19 mouse cellular contexts compared by ENCODE assay signal in genomic region chr2:12103183-12103582, GRCm38 (mm10).
DNase-seq lines count a peak whose midpoint lies in the region; ATAC-seq and TF ChIP-seq lines count a peak whose summit lies in the region.
"Had no signal": no experiment of that assay in that cellular context is flagged by ENCODE, and none has a peak within 500 bp of the region (broad histone marks: within the 10 kb centered on the region; RNA-seq: fewer than 3 reads in every experiment).

No protein-coding gene starts in this region.

- H3K27me3 ChIP-seq in limb, embryonic 13.5 days = no peaks in the 10 kb centered on the region
- H3K27me3 ChIP-seq in limb, embryonic 10.5 days (ENCODE audit: low read depth, poor library complexity, severe bottlenecking) = no peaks in the 10 kb centered on the region
- H3K27me3 ChIP-seq in limb, embryonic 14.5 days (ENCODE audit: control insufficient read depth, insufficient read depth, low read length) = no peaks in the 10 kb centered on the region
- H3K27me3 ChIP-seq in hindbrain, embryonic 14.5 days (ENCODE audit: control insufficient read depth, insufficient read depth, low read length) = no peaks in the 10 kb centered on the region
- H3K27me3 ChIP-seq: embryonic facial prominence, embryonic 12.5 days; forebrain, embryonic 12.5 days had no signal

- DNase-seq in limb, embryonic 10.5 days (ENCODE audit: low spot score) = no peak
- DNase-seq in brain, adult 2 months (ENCODE audit: low read depth, low spot score) = peak; percentile 48
- no peak for DNase-seq in limb, embryonic 14.5 days (ENCODE audit: low spot score)
- DNase-seq in hindbrain, embryonic 14.5 days (ENCODE audit: low spot score) = no peak
- no peak for DNase-seq in layer of hippocampus, adult 8-10 months (ENCODE audit: low spot score in 2 of 2)
- DNase-seq: adrenal gland, adult 2 months; adrenal gland, postnatal 10 days; adrenal gland, postnatal 25 days; cerebellum, adult 11-12 months; cerebellum, adult 2 months; cerebellum, adult 9-10 months; cerebellum, postnatal 10 days; cerebellum, postnatal 25 days had no signal

- H3K9me3 ChIP-seq in limb, embryonic 13.5 days = no peaks in the 10 kb centered on the region
- H3K9me3 ChIP-seq in limb, embryonic 10.5 days (replicated peaks) = no peaks in the 10 kb centered on the region
- no peaks in the 10 kb centered on the region for H3K9me3 ChIP-seq in limb, embryonic 14.5 days (ENCODE audit: control insufficient read depth, low read length)
- H3K9me3 ChIP-seq in hindbrain, embryonic 14.5 days (ENCODE audit: control insufficient read depth, low read length) = no peaks in the 10 kb centered on the region
- H3K9me3 ChIP-seq: embryonic facial prominence, embryonic 12.5 days; forebrain, embryonic 12.5 days had no signal

- no peaks in the 10 kb centered on the region for H3K36me3 ChIP-seq in limb, embryonic 13.5 days
- no peaks in the 10 kb centered on the region for H3K36me3 ChIP-seq in limb, embryonic 10.5 days
- H3K36me3 ChIP-seq in limb, embryonic 14.5 days (ENCODE audit: control insufficient read depth, insufficient read depth, low read length) = no peaks in the 10 kb centered on the region
- H3K36me3 ChIP-seq in hindbrain, embryonic 14.5 days (replicated peaks; ENCODE audit: control insufficient read depth, insufficient read depth) = no peaks in the 10 kb centered on the region
- H3K36me3 ChIP-seq: embryonic facial prominence, embryonic 10.5 days; embryonic facial prominence, embryonic 12.5 days; forebrain, embryonic 12.5 days had no signal

- no peak overlapping the region for H3K9ac ChIP-seq in limb, embryonic 13.5 days
- H3K9ac ChIP-seq in limb, embryonic 14.5 days (ENCODE audit: low read depth, low read length, severe bottlenecking) = no peak overlapping the region
- no peak overlapping the region for H3K9ac ChIP-seq in hindbrain, embryonic 14.5 days
- H3K9ac ChIP-seq: embryonic facial prominence, embryonic 12.5 days; forebrain, embryonic 12.5 days had no signal

- H3K4me2 ChIP-seq in limb, embryonic 13.5 days (replicated peaks) = no peak overlapping the region
- no peak overlapping the region for H3K4me2 ChIP-seq in limb, embryonic 14.5 days (replicated peaks; ENCODE audit: low read depth, low read length, severe bottlenecking)
- H3K4me2 ChIP-seq in hindbrain, embryonic 14.5 days (replicated peaks) = no peak overlapping the region
- H3K4me2 ChIP-seq: embryonic facial prominence, embryonic 12.5 days; forebrain, embryonic 12.5 days had no signal

- no peak for TF ChIP-seq POLR2A in limb, embryonic 14.5 days (IDR thresholded peaks at IDR 0.05; ENCODE audit: borderline replicate concordance, extremely low read depth, insufficient read depth, insufficient read length)

- no peaks in the 10 kb centered on the region for H3K4me1 ChIP-seq in limb, embryonic 13.5 days
- no peaks in the 10 kb centered on the region for H3K4me1 ChIP-seq in limb, embryonic 10.5 days
- H3K4me1 ChIP-seq in limb, embryonic 14.5 days (ENCODE audit: control insufficient read depth, insufficient read depth, low read length) = peaks cover 3% of the 10 kb centered on the region; the same call in 1 of the 2 replicates
- no peaks in the 10 kb centered on the region for H3K4me1 ChIP-seq in hindbrain, embryonic 14.5 days (replicated peaks; ENCODE audit: control insufficient read depth, insufficient read depth, low read length)
- H3K4me1 ChIP-seq: embryonic facial prominence, embryonic 10.5 days; embryonic facial prominence, embryonic 12.5 days; forebrain, embryonic 12.5 days had no signal

- no peak overlapping the region for H3K4me3 ChIP-seq in limb, embryonic 13.5 days
- no peak overlapping the region for H3K4me3 ChIP-seq in limb, embryonic 10.5 days
- H3K4me3 ChIP-seq in limb, embryonic 14.5 days (replicated peaks; ENCODE audit: low read length) = no peak overlapping the region
- no peak overlapping the region for H3K4me3 ChIP-seq in hindbrain, embryonic 14.5 days (replicated peaks; ENCODE audit: low read length)
- H3K4me3 ChIP-seq: embryonic facial prominence, embryonic 10.5 days; embryonic facial prominence, embryonic 12.5 days; forebrain, embryonic 12.5 days had no signal

- ATAC-seq in limb, embryonic 13.5 days (ENCODE audit: low FRiP score, low read depth) = 0 out of 2 replicates have a peak, but pooled peaks have one; percentile 44
- peak; percentile 41; the same call in 1 of the 2 replicates for ATAC-seq in limb, embryonic 14.5 days (ENCODE audit: low FRiP score, low read depth)
- no peak for ATAC-seq in hindbrain, embryonic 14.5 days (ENCODE audit: low FRiP score)
- ATAC-seq: forebrain, embryonic 14.5 days; forebrain, embryonic 16.5 days had no signal

- 63% methylated on average over 1 of the region's 1 CpGs for WGBS in limb, embryonic 13.5 days
- 81% methylated on average over 1 of the region's 1 CpGs for WGBS in limb, embryonic 10.5 days
- 59% methylated on average over 1 of the region's 1 CpGs for WGBS in limb, embryonic 14.5 days
- WGBS in hindbrain, embryonic 14.5 days = 81% methylated on average over 1 of the region's 1 CpGs

- H3K27ac ChIP-seq in limb, embryonic 13.5 days = no peak overlapping the region
- H3K27ac ChIP-seq in limb, embryonic 10.5 days = no peak overlapping the region
- H3K27ac ChIP-seq in limb, embryonic 14.5 days (replicated peaks; ENCODE audit: low read depth, low read length) = no peak overlapping the region
- H3K27ac ChIP-seq in hindbrain, embryonic 14.5 days = no peak overlapping the region
- H3K27ac ChIP-seq: embryonic facial prominence, embryonic 10.5 days; embryonic facial prominence, embryonic 12.5 days; forebrain, embryonic 12.5 days had no signal
